Mouse (Mus musculus): Measurements from ENCODE around the gene Osbpl3. TPM values are rescaled to one million over a fixed set of nuclear protein-coding genes. Genes with fewer than 3 reads are reported as not detected.

The Osbpl3 gene
- total RNA-seq, 2 experiments from 2014 or later = 5.0 to 5.8 TPM

DNA sequence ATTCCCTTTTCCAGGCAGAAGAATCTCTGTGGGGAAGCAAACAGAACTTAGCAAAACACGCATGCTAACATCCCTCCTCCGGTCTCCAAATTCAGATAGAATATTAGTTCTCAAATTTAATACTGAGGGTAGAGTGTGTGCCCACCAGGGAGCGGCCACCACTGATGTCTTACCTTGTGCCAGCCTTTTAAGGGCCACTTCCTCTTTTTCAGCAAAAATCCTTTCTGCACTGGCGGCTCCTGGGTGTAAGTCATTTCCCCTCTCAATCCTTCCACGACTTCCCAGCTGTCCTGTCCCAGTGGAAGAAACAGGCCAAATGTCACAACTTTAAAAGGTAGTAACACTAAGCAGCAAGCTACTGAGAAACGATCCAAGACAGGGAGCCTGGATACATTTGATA lies 103.2 kb downstream of the Osbpl3 start:
- intact Hi-C loops (cut with DNase I; ENCODE audit: low total_unique reads) = no loop called here
- no peak for DNase-seq

DNA sequence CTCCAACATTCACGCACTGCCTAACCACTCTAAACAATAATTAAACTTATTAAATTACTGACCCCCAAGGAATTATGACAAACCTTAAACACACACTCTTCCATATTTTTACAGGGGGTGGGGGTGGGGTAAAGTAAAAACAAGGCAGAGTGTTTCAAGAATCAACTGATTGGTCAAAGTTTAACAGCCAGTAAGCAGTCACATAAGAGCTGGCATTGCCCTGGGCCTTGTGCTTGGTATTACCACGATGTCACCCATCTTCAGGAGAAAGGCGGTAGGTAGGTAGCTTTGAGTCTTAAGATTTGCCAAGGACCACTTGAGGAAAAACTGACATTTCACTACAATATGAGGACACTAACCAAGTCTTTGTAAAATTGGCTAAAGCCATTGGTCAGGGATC lies 105.1 kb downstream of the Osbpl3 start:
- DNase-seq = no peak
- intact Hi-C loops (cut with DNase I; ENCODE audit: low total_unique reads) = no loop called here

DNA sequence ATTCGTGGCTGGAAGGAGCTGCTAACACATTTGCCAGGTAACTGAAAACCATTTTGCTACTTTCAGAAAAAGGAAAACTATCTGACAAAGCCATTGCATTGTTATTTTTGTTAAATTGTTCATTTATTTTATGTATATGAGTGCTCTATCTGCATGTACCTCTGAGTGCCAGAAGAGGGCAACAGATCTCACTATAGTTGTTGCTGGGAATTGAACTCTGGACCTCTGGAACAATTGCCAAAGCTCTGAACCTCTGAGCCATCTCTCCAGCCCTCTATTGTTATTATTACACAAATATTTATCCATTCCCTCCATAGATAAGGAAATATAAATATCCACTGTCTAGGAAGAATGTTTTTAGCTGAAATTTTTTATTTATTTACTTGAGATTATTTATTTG lies 107.4 kb downstream of the Osbpl3 start:
- intact Hi-C loops (cut with DNase I; ENCODE audit: low total_unique reads) = no loop called here
- DNase-seq = no peak

DNA sequence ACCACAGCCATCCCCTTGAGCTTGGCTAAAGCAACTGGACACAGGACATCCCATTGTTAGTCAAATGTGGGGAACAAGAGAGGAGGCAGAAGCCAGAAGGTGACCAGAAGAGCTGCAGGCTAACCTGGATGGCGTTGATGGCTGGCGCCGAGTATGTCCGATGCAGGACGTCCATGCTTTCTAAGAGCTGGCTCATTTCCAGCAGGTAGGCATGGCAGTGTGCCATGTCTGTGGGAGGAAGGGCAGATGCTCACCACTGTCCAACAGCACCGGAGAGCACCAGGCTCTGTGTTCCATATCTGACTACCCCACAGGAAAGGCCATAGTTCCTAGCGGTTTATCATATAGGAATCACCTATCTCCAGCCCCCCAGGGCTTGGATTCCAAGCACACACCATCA lies 109.8 kb downstream of the Osbpl3 start:
- no peak for DNase-seq
- intact Hi-C loops (cut with DNase I; ENCODE audit: low total_unique reads) = no loop called here

DNA sequence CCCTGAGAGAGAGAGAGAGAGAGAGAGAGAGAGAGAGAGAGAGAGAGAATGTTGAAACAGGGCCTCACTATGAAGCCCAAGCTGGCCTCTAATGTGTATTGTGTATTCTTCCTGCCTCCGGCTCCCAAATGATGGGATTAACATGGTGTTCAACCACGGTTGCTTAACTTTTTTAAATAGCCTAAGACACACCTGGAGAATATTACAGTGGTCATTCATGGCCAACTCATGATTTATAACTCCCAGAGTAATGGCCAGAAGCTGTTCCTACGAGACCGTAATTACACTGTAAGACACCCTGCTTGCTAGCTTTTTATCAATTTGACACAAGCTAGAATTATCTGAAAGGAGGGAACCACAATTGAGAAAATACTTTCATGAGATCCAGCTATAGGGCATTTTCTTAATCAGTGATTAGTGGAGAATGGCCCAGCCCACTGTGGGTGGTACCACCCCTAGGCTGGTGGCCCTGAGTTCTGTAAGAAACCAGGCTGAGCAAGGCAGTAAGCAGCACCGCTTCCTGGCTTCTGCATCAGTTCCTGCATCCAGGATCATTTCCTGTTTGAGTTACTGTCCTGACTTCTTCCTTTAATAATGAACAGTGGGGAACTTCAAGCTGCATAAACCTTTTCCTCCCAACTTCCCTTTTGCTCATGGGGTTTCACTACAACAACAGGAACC lies 115.6 kb downstream of the Osbpl3 start:
- intact Hi-C loops (cut with DNase I; ENCODE audit: low total_unique reads) = no loop called here
- DNase-seq = no peak

DNA sequence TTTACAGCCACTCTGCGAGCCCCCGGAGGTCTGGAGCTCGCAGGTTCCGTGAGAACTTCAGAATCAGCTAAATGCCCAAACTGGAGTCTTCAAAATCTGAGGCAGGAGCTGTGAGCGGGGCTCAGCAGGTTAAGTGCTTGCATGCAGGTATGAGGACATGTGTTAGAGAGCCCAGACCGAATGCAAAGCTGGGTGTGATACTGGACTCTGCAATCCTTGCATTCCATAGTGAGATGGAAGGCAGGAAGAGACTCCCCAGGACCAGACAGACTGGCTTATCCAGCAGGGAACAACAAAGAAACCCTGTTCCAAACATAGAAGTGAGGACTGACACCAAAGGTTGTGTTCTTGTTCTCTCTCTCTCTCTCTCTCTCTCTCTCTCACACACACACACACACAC lies 118.6 kb downstream of the Osbpl3 start:
- intact Hi-C loops (cut with DNase I; ENCODE audit: low total_unique reads) = no loop called here
- no peak for DNase-seq

DNA sequence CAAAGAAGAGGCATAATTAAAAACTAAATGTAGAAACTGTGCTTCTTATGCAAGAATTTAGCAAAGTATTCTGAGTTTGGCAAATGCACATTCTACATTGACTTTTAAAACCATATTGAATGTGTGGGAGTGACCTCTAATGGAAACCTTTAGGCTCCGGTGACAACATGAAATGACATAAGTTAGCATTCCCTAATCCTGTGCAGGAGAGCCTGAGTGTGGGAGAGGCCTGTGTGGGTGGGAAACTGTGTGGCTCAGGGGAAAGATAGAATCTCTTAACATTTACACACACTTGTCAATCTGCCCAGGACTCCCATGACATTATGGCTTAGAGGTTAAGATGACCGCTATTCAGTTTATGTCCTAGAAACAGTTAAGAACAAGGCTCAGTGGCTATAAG lies 119.6 kb downstream of the Osbpl3 start:
- intact Hi-C loops (cut with DNase I; ENCODE audit: low total_unique reads) = no loop called here
- DNase-seq = no peak

DNA sequence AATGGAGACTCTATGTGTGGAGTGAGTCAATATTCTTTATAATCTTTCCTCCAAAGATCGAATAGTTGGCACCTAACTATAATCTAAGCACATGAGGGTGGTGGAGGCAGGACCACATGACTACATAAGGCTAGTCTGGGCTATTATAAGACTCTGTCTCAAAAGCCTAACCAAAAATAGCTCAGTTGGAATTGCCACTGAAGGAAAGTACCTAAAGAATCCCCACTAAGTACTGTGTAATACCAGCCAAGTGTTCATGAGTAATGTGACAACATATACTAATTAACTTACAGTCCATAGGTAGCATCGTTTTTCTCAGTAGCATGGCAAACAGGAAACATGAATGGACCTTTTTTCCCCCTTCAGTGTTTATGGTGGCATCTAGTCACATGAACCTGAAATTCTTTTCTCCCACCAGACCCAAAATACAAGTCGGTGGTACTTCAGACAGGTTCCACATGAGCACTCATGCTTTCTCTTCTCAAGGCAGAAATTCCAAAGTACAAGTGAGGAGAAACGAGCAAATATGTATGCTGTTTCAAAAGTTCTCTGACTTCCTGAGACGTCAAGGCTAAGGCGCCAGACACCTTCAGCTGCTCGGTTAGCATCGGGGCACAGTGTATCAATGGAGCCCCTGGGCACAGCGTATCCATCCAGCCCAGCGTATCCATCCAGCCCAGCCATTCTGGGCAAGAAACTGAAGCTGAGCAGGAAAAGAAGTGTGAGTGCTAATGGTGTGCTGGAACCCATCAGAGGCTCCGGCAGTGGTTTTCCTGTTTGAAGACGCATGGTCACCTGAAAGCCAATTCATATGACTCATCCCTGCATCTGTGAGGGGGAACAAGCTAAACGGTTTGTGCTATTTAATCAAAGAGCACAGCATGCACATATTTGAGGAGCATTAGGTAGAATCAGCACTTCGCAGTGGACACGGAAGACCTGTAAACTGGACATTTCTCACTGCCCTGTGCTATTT lies 120.9 kb downstream of the Osbpl3 start:
- DNase-seq = no peak
- intact Hi-C loops (cut with DNase I; ENCODE audit: low total_unique reads) = no loop called here

DNA sequence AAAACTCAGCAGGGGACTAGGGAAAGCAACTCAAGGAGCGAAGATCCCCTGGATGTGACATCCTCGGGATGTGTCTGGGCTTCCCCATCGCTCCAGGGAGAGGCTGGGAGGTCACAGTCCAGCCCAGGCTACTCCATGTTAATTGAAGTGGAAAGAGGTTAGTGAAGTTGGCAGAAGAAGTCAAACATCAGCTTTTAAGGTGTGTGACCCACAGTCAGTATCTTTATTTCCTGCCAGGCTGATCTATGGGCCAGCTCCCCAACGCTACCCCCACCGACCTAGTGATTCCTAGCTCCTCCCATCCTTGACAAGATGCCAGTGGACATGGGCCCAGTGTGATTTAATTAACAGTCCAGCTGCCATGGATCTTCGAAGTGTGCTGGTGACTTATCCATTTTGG lies 122.7 kb downstream of the Osbpl3 start:
- DNase-seq = no peak
- intact Hi-C loops (cut with DNase I; ENCODE audit: low total_unique reads) = no loop called here

DNA sequence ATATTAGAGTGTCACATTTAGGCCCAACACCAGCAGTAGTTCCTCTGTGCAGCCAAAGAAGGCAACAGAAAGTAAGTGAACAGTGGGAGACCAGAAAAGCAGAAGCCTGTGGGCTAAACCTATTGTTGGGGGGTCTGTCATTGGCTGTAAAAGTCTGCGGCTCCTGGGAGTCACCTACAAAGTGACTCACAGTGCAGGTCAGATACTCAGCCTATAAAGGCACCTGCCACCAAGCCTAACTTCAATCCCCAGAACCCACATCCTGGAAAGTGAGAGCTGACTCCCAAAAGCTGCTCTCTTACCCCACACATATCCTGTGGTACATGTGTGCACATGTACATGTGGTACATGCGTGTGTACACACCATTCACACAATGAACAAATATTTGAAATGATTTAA lies 124.5 kb downstream of the Osbpl3 start:
- DNase-seq = no peak
- intact Hi-C loops (cut with DNase I; ENCODE audit: low total_unique reads) = no loop called here

DNA sequence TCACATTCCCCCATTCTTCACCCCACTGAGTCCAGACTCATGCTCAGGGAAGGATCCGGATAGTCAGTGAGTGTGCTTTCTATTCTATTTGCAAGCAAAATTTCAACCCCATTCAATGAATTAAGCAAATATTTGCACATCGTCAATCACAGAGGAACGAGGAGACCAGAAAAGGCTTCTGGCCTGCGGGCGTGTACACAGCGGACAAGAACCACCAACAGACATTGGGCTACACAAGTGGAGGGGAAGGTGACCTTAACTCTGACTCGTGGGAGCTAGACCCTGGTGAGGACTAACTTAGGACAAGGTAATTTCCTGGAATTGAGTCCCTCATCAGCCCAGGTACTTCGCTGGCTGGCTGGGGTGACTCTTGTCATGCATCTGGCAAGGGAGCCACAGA lies 126.6 kb downstream of the Osbpl3 start:
- intact Hi-C loops (cut with DNase I; ENCODE audit: low total_unique reads) = no loop called here
- DNase-seq = no peak

DNA sequence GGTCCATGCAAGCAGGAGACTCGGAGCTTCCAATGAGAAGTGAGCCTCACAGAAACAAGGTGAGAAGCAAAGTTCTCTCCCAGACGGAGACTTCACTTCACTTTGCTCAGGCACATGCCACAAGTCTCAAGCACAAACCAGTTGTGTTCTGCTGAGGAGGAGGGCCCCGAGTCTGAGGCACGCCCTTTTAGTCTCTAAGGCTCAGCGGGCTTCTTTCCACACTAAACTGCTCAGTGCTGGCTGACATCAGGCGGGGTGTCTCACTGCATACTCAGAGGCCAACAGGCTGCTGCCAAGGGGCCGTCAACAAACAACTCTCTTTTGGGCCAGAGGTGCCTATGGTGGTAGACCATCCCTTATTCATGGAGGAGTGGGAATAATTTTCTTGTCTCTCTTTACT lies 127.1 kb downstream of the Osbpl3 start:
- intact Hi-C loops (cut with DNase I; ENCODE audit: low total_unique reads) = no loop called here
- peak; percentile 38 for DNase-seq

DNA sequence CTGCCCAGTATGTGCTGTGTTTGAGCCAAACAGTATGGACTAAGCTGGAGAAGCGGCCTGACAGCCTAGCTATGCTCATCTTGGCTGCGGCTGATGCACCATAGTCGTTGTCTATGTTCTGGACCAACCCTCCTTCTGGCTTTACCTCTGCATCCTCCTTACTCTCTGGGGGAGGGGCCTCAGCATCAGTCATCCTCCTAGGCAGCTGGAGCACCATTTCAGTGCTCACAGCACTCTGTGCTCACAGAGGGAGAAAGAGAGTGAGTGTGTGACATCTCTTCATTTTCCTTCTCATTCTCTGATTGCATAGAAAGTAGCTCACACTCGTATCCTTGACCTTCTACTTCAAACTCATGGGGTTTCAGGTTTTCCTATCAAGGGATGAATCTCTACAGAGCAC lies 129.8 kb downstream of the Osbpl3 start:
- intact Hi-C loops (cut with DNase I; ENCODE audit: low total_unique reads) = no loop called here
- DNase-seq = no peak

DNA sequence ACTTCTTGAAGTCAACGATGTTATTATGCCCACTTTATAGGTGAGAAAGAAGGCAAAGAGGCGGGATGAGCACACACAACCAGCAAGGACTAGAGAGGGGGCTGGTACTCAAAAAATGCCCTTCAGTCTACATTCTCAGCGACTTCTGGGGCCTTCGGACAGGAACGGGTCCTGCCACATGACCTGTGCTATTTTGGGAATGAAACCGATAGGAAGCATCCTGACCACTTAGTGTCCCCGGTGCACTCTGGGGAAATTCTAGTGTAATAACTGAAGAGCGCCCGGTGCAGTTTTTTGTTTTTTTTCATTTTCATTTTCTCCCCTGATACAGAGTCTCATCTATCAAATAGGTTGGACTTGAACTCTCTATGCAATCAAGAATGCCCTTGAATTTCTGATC lies 130.5 kb downstream of the Osbpl3 start:
- intact Hi-C loops (cut with DNase I; ENCODE audit: low total_unique reads) = no loop called here
- no peak for DNase-seq

DNA sequence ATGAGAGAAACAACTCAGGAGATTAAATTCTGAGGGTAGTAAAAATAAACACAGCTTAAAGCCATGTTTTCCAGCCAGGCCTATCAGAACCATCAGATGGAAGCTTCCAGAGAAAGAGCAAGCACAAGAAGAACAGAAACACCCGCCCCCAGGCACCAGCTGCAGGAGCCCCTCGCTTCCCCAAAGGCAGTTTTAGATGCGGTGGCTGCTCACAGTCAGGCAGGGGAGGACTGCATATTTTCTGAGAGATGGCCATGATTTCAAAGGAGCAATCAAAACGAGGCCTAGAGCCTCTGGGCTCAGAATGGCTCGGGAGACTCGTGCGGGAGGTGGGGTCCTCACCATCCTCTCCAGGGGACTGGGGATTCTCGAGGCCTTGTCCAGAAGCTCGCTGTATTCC lies 133.4 kb downstream of the Osbpl3 start:
- DNase-seq = no peak
- intact Hi-C loops (cut with DNase I; ENCODE audit: low total_unique reads) = no loop called here

DNA sequence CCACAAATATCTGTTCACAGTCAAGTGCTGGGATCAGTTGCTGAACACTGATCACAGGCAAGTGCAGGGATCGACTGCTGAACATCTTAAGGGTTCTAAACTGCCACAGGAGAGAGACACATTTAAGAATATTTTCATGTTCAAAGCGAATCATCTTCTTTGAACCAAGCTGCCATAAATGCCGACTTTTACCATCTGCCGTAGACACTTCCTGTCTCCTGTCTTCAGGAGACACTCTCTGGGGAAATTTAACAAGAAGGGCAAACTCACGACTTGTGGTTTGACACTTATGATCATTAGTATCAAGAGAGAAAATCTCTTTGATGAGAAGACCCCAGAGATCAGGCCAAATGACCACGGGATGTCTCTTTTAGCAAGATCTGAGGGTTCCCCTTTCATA lies 134.3 kb downstream of the Osbpl3 start:
- intact Hi-C loops (cut with DNase I; ENCODE audit: low total_unique reads) = no loop called here
- no peak for DNase-seq

DNA sequence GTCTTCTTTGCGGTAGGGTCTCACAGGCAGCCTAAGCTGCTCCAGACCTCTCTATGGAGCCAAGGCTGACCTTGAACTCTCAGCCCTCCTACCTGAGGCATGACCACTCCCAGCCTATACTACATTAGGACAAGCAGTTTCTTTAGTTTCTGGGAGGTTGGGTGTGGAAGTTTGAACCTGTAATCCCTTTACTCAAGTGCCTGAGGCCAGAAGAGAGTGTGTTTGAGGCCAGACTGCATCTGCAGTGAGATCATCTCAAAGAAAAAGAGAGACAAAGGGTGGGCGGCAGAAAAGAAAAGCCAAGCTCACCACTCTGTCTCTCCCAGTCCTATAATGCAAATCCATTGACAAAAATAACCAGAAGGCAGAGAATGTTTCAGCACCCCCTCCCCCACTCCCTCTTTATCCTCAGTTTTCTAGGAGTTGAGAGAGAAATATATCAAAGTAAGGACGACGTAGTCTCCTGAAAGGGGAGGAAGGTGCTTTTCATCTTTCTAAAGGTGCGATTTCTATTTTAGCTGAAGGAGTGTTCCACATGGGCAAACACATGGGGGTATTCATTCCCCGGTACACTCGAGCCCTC lies 137.3 kb downstream of the Osbpl3 start:
- intact Hi-C loops (cut with DNase I; ENCODE audit: low total_unique reads) = no loop called here
- DNase-seq = no peak

DNA sequence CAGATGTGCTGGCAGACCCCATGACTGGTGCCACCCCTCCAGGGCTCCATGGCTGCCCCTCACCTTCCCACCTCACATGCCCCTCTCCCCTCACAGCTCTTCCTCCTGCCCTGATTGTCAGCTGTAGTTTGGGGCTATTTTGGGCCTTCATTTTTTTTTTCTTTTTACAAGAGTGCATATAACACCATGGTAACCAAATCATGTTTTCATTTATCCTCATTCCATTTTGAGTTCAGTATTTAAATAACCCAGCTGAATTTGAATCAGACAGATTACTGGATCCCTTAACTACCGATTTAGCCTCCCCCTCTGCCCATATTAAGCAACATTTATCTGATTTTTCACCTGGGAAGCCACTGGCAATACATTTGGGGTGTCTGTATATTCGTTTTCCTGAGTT lies 137.9 kb downstream of the Osbpl3 start:
- no peak for DNase-seq
- intact Hi-C loops (cut with DNase I; ENCODE audit: low total_unique reads) = no loop called here

DNA sequence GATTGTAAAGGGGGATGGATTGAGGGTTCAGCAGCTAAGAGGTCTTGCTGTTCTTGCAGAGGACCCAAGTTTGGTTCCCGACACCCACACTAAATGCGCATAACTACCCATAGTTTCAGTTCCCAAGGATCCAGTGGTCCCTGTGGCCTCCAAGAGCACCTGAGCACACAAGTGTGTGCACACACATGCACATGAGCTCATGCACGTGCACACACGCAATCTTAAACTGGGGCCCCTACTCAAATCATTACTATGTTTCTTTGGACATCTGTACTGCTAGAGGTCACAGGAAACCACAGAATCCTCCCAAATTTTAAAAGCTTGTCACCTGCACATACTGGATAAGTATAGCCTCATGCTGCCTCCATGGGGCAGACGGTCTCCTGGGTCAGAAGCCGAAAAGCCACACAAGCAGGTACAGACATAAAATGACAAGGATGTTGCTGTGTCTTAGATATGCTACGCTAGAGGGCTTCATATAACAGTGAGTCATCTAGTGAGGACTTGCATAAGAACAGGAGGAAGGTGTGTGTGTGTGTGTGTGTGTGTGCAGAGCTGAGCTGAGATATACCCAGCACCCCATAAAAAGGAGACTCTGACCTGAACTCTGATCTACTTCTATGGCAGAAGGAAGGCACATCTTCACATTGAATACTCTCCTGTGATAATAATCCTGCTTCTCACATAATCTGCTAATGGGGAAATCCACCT lies 139.1 kb downstream of the Osbpl3 start:
- intact Hi-C loops (cut with DNase I; ENCODE audit: low total_unique reads) = no loop called here
- no peak for DNase-seq

DNA sequence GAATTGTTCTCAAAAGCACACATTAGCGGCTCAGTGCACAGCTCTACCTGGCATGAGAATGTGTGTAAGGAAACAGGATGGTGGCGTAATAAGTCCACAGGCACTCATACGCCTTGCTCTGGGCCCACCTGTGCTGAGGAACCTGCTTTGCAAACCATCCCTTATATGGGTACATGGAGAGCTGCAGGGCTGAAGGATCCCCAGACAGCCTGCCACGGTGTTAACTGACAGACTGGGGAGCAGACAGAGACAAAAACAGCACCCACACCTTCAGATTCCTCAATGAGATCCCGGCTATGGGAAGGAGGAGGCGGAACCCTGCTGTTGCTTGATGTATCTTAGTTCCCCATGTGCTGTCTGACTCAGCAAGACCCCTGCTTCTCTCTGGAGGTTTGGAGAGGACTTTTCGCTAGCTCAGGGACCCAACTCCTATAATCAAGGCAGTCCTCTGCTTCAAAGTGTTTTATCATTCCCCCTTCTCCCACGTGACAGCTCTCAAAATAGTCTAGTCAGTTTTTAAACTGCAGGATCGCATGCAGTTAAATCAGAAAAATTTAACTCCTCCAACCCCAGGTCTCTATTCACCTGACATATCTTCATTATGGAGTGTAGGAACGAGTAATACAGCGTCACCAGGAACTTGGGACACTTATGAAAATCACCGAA lies 141.5 kb downstream of the Osbpl3 start:
- no peak for DNase-seq
- intact Hi-C loops (cut with DNase I; ENCODE audit: low total_unique reads) = loop anchor here (5.0 kb wide), 1 partner anchor 213 kb away; no protein-coding TSS in a partner anchor

Data from gastrocnemius, postnatal 14 days (tissue).